Comparison of ENCODE assay signal across 15 mouse cellular contexts in genomic region chr10:75555557-75555956, GRCm38 (mm10). TPM values are rescaled to one million over a fixed set of nuclear protein-coding genes. Genes with fewer than 3 reads are reported as not detected.
A peak's percentile ranks its signal among the peaks of the same experiment; 100 is the strongest.
DNase-seq lines count a peak whose midpoint lies in the region; ATAC-seq lines count a peak whose summit lies in the region.
"Had no signal": no experiment of that assay in that cellular context is flagged by ENCODE, and none has a peak within 500 bp of the region (broad histone marks: within the 10 kb centered on the region; RNA-seq: fewer than 3 reads in every experiment).

No protein-coding gene starts in this region.

- no peak for ATAC-seq in midbrain, embryonic 12.5 days (ENCODE audit: low FRiP score, low read depth)
- no peak for ATAC-seq in midbrain, embryonic 11.5 days (ENCODE audit: low FRiP score)
- no peak for ATAC-seq in hindbrain, embryonic 13.5 days (ENCODE audit: low FRiP score)
- ATAC-seq in neural tube, embryonic 15.5 days (ENCODE audit: low FRiP score) = no peak
- ATAC-seq: activated CD4-positive, CD25-positive, alpha-beta regulatory T cell, adult 4 months had no signal

- intact Hi-C loops in heart, postnatal 10 days (cut with DNase I) = no loop called here
- intact Hi-C loops in left cerebral cortex, postnatal 14 days (cut with DNase I) = no loop called here

- peaks cover 42% of the 10 kb centered on the region for H3K4me1 ChIP-seq in heart, embryonic 10.5 days
- peaks cover 34% of the 10 kb centered on the region for H3K4me1 ChIP-seq in midbrain, embryonic 12.5 days
- H3K4me1 ChIP-seq in midbrain, embryonic 11.5 days (ENCODE audit: control insufficient read depth, insufficient read depth, low read length) = peaks cover 9% of the 10 kb centered on the region
- H3K4me1 ChIP-seq in hindbrain, embryonic 13.5 days (replicated peaks) = peaks cover 53% of the 10 kb centered on the region
- H3K4me1 ChIP-seq in neural tube, embryonic 15.5 days = peaks cover 34% of the 10 kb centered on the region

- 54% methylated on average over 6 of the region's 6 CpGs for WGBS in heart, embryonic 10.5 days
- WGBS in midbrain, embryonic 12.5 days = 79% methylated on average over 6 of the region's 6 CpGs
- 80% methylated on average over 6 of the region's 6 CpGs for WGBS in midbrain, embryonic 11.5 days
- WGBS in hindbrain, embryonic 13.5 days = 74% methylated on average over 6 of the region's 6 CpGs
- 71% methylated on average over 6 of the region's 6 CpGs for WGBS in neural tube, embryonic 15.5 days

- no peaks in the 10 kb centered on the region for H3K36me3 ChIP-seq in heart, embryonic 10.5 days
- no peaks in the 10 kb centered on the region for H3K36me3 ChIP-seq in midbrain, embryonic 12.5 days
- no peaks in the 10 kb centered on the region for H3K36me3 ChIP-seq in midbrain, embryonic 11.5 days (ENCODE audit: control insufficient read depth, insufficient read depth, low read length)
- peaks cover 49% of the 10 kb centered on the region for H3K36me3 ChIP-seq in hindbrain, embryonic 13.5 days
- peaks cover 39% of the 10 kb centered on the region for H3K36me3 ChIP-seq in neural tube, embryonic 15.5 days
- H3K36me3 ChIP-seq: G1E had no signal

- 0 out of 2 replicates have a peak overlapping the region, but pooled peaks have one; percentile 13 for H3K27ac ChIP-seq in heart, embryonic 10.5 days
- peak overlapping the region; percentile 65 for H3K27ac ChIP-seq in midbrain, embryonic 12.5 days (replicated peaks)
- H3K27ac ChIP-seq in midbrain, embryonic 11.5 days (ENCODE audit: low read depth, low read length) = no peak overlapping the region
- peak overlapping the region; percentile 71 for H3K27ac ChIP-seq in hindbrain, embryonic 13.5 days
- H3K27ac ChIP-seq in neural tube, embryonic 15.5 days (replicated peaks) = peak overlapping the region; percentile 65
- H3K27ac ChIP-seq: macrophage had no signal

- no peak overlapping the region for H3K4me3 ChIP-seq in heart, embryonic 10.5 days
- H3K4me3 ChIP-seq in midbrain, embryonic 12.5 days = no peak overlapping the region
- H3K4me3 ChIP-seq in midbrain, embryonic 11.5 days (ENCODE audit: low read depth, low read length) = no peak overlapping the region
- H3K4me3 ChIP-seq in hindbrain, embryonic 13.5 days = no peak overlapping the region
- H3K4me3 ChIP-seq in neural tube, embryonic 15.5 days (replicated peaks) = no peak overlapping the region

- H3K27me3 ChIP-seq in heart, embryonic 10.5 days (ENCODE audit: insufficient read depth, poor library complexity, severe bottlenecking) = peaks cover 51% of the 10 kb centered on the region
- peaks cover 33% of the 10 kb centered on the region for H3K27me3 ChIP-seq in midbrain, embryonic 12.5 days
- peaks cover 16% of the 10 kb centered on the region for H3K27me3 ChIP-seq in midbrain, embryonic 11.5 days (ENCODE audit: control insufficient read depth, insufficient read depth, low read length)
- peaks cover 1% of the 10 kb centered on the region for H3K27me3 ChIP-seq in hindbrain, embryonic 13.5 days
- H3K27me3 ChIP-seq in neural tube, embryonic 15.5 days (replicated peaks) = no peaks in the 10 kb centered on the region

- DNase-seq in heart, embryonic 10.5 days (ENCODE audit: low spot score) = no peak
- DNase-seq in heart, postnatal 10 days = no peak
- DNase-seq in midbrain, embryonic 11.5 days (ENCODE audit: low spot score, missing footprints) = no peak
- no peak for DNase-seq in left cerebral cortex, postnatal 14 days (ENCODE audit: low spot score in 2 of 2)
- DNase-seq in ovary, adult 18-20 months (ENCODE audit: low spot score) = no peak
- DNase-seq: kidney, adult 18-20 months; liver had no signal

- no peak overlapping the region for H3K9ac ChIP-seq in midbrain, embryonic 12.5 days (replicated peaks)
- no peak overlapping the region for H3K9ac ChIP-seq in midbrain, embryonic 11.5 days (ENCODE audit: low read length)
- H3K9ac ChIP-seq in hindbrain, embryonic 13.5 days = no peak overlapping the region
- no peak overlapping the region for H3K9ac ChIP-seq in neural tube, embryonic 15.5 days (replicated peaks)

- no peaks in the 10 kb centered on the region for H3K9me3 ChIP-seq in heart, embryonic 10.5 days
- no peaks in the 10 kb centered on the region for H3K9me3 ChIP-seq in midbrain, embryonic 12.5 days
- no peaks in the 10 kb centered on the region for H3K9me3 ChIP-seq in midbrain, embryonic 11.5 days (ENCODE audit: control insufficient read depth, low read length)
- H3K9me3 ChIP-seq in hindbrain, embryonic 13.5 days = no peaks in the 10 kb centered on the region
- no peaks in the 10 kb centered on the region for H3K9me3 ChIP-seq in neural tube, embryonic 15.5 days (replicated peaks)
- H3K9me3 ChIP-seq: G1E had no signal

- no peak overlapping the region for H3K4me2 ChIP-seq in midbrain, embryonic 12.5 days (replicated peaks)
- no peak overlapping the region for H3K4me2 ChIP-seq in midbrain, embryonic 11.5 days
- no peak overlapping the region for H3K4me2 ChIP-seq in hindbrain, embryonic 13.5 days
- H3K4me2 ChIP-seq in neural tube, embryonic 15.5 days = 0 out of 2 replicates have a peak overlapping the region, but pooled peaks have one; percentile 3

RNA-seq across cellular contexts. Expression of gene Lrrc75b, which starts 4.6 kb away (rescaled TPM):
- polyA plus RNA-seq in heart, embryonic 10.5 days (2016; fragmentation: Nextera tagmentation; extraction: Ambion mirVana) = 0.78 and 1.1 TPM in 2 replicates
- total RNA-seq in heart, postnatal 10 days (2021) = 1 to 10 TPM; 1.0 to 1.2 TPM
- polyA plus RNA-seq in midbrain, embryonic 12.5 days (2016; fragmentation: Nextera tagmentation; extraction: Ambion mirVana) = 10.0 and 10.3 TPM in 2 replicates
- 3.3 and 4.1 TPM in 2 replicates for polyA plus RNA-seq in midbrain, embryonic 11.5 days (2014; fragmentation: Nextera tagmentation; extraction: Ambion mirVana)
- polyA plus RNA-seq in hindbrain, embryonic 13.5 days (2015; fragmentation: Nextera tagmentation; extraction: Ambion mirVana) = 24.8 and 27.3 TPM in 2 replicates
- polyA plus RNA-seq in neural tube, embryonic 15.5 days (2015; fragmentation: Nextera tagmentation; extraction: Ambion mirVana) = 33.0 and 36.3 TPM in 2 replicates
- 10 to 100 TPM; 10.0 to 11.4 TPM for total RNA-seq in left cerebral cortex, postnatal 14 days (2021)
- total RNA-seq: common myeloid progenitor, adult 5-6 weeks had no signal
- polyA plus RNA-seq: G1E, macrophage had no signal

RNA-seq across cellular contexts. Expression of gene Ggt1, which starts 5.8 kb away (rescaled TPM):
- 0.27 and 1.9 TPM in 2 replicates for polyA plus RNA-seq in heart, embryonic 10.5 days (2016; fragmentation: Nextera tagmentation; extraction: Ambion mirVana)
- total RNA-seq in heart, postnatal 10 days (2021) = not detected
- 1.0 and 1.2 TPM in 2 replicates for polyA plus RNA-seq in midbrain, embryonic 12.5 days (2016; fragmentation: Nextera tagmentation; extraction: Ambion mirVana)
- 1.5 and 2.1 TPM in 2 replicates for polyA plus RNA-seq in midbrain, embryonic 11.5 days (2014; fragmentation: Nextera tagmentation; extraction: Ambion mirVana)
- 1.2 and 1.8 TPM in 2 replicates for polyA plus RNA-seq in hindbrain, embryonic 13.5 days (2015; fragmentation: Nextera tagmentation; extraction: Ambion mirVana)
- 1.3 and 2.0 TPM in 2 replicates for polyA plus RNA-seq in neural tube, embryonic 15.5 days (2015; fragmentation: Nextera tagmentation; extraction: Ambion mirVana)
- 1 to 10 TPM; 1.5 to 1.6 TPM for total RNA-seq in left cerebral cortex, postnatal 14 days (2021)
- total RNA-seq: G1E; heart, adult 8-10 months had no signal
- polyA plus RNA-seq: G1E, macrophage had no signal

RNA-seq across cellular contexts. Expression of gene Ggt5, which starts 33.6 kb away (rescaled TPM):
- polyA plus RNA-seq in heart, embryonic 10.5 days (2016; fragmentation: Nextera tagmentation; extraction: Ambion mirVana) = 1.4 and 4.9 TPM in 2 replicates
- total RNA-seq in heart, postnatal 10 days (2021) = 1 to 10 TPM; 6.8 to 8.7 TPM
- 1.0 and 1.7 TPM in 2 replicates for polyA plus RNA-seq in midbrain, embryonic 12.5 days (2016; fragmentation: Nextera tagmentation; extraction: Ambion mirVana)
- 0.25 and 0.29 TPM in 2 replicates for polyA plus RNA-seq in midbrain, embryonic 11.5 days (2014; fragmentation: Nextera tagmentation; extraction: Ambion mirVana)
- polyA plus RNA-seq in hindbrain, embryonic 13.5 days (2015; fragmentation: Nextera tagmentation; extraction: Ambion mirVana) = 1.9 TPM in 2 replicates
- 2.2 and 4.8 TPM in 2 replicates for polyA plus RNA-seq in neural tube, embryonic 15.5 days (2015; fragmentation: Nextera tagmentation; extraction: Ambion mirVana)
- 1 to 10 TPM; 4.4 to 4.5 TPM for total RNA-seq in left cerebral cortex, postnatal 14 days (2021)
- polyA plus RNA-seq: G1E had no signal

RNA-seq across cellular contexts. Expression of gene Gucd1, which starts 37.8 kb away (rescaled TPM):
- 24.0 and 28.8 TPM in 2 replicates for polyA plus RNA-seq in heart, embryonic 10.5 days (2016; fragmentation: Nextera tagmentation; extraction: Ambion mirVana)
- total RNA-seq in heart, postnatal 10 days (2021) = 10 to 100 TPM; 42.8 to 44.0 TPM
- polyA plus RNA-seq in midbrain, embryonic 12.5 days (2016; fragmentation: Nextera tagmentation; extraction: Ambion mirVana) = 28.0 and 29.3 TPM in 2 replicates
- polyA plus RNA-seq in midbrain, embryonic 11.5 days (2014; fragmentation: Nextera tagmentation; extraction: Ambion mirVana) = 27.8 and 36.0 TPM in 2 replicates
- 22.3 and 22.9 TPM in 2 replicates for polyA plus RNA-seq in hindbrain, embryonic 13.5 days (2015; fragmentation: Nextera tagmentation; extraction: Ambion mirVana)
- 19.1 and 19.9 TPM in 2 replicates for polyA plus RNA-seq in neural tube, embryonic 15.5 days (2015; fragmentation: Nextera tagmentation; extraction: Ambion mirVana)
- total RNA-seq in left cerebral cortex, postnatal 14 days (2021) = 10 to 100 TPM; 20.6 to 23.1 TPM

RNA-seq across cellular contexts. Expression of gene Snrpd3, which starts 38.2 kb away (rescaled TPM):
- polyA plus RNA-seq in heart, embryonic 10.5 days (2016; fragmentation: Nextera tagmentation; extraction: Ambion mirVana) = 139 and 148 TPM in 2 replicates
- total RNA-seq in heart, postnatal 10 days (2021) = 10 to 100 TPM; 67.9 to 75.9 TPM
- 174 and 182 TPM in 2 replicates for polyA plus RNA-seq in midbrain, embryonic 12.5 days (2016; fragmentation: Nextera tagmentation; extraction: Ambion mirVana)
- 199 and 208 TPM in 2 replicates for polyA plus RNA-seq in midbrain, embryonic 11.5 days (2014; fragmentation: Nextera tagmentation; extraction: Ambion mirVana)
- 148 and 153 TPM in 2 replicates for polyA plus RNA-seq in hindbrain, embryonic 13.5 days (2015; fragmentation: Nextera tagmentation; extraction: Ambion mirVana)
- 136 and 143 TPM in 2 replicates for polyA plus RNA-seq in neural tube, embryonic 15.5 days (2015; fragmentation: Nextera tagmentation; extraction: Ambion mirVana)
- 10 to 100 TPM; 78.1 to 84.3 TPM for total RNA-seq in left cerebral cortex, postnatal 14 days (2021)
